Mouse (Mus musculus) lung, postnatal 0 days (tissue): ENCODE measurements around the gene Usp3.

Experiments used
- CTCF ChIP-seq: IDR thresholded peaks from 2 replicates; pipeline ENCODE4 v1.5.1; 2016; ENCODE audit warnings: antibody characterized with exemption, mild to moderate bottlenecking
- EP300 ChIP-seq: IDR thresholded peaks from 2 replicates; pipeline ENCODE4 v1.6.1; 2016; ENCODE audit warnings: antibody characterized with exemption, mild to moderate bottlenecking, control low read depth

DNA sequence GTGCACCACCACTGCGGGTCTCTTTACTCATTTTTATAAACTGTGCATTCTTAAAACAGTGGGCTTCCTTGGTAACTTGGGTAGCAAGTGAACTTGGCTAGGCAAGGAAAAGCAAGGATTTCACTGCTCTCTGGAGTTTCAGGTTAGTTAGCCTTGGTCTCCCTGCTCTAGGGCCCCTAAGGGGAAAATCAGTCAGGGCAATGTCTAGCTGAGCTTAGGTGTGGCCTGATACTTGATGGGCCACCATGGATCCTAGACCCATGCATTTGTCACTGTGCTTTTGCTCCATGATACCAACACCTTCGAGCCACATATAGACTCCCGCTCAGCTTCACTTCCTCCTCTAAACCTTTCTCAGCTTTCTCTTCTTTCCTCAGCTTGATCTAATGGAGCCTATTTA is 71.3 kb downstream of the Usp3 start:
- TF ChIP-seq CTCF: no peak
- TF ChIP-seq EP300: no peak
